Mouse (Mus musculus) liver, adult 10 weeks (tissue): ENCODE data around the gene Ppia. TPM values are rescaled to one million over a fixed set of nuclear protein-coding genes. Genes with fewer than 3 reads are reported as not detected.

ENCODE experiments used
- polyA plus RNA-seq: library from polyadenylated mRNA; stranded (reverse); fragments of 350-450 nt; fragmentation: Illumina TruSeq; extraction: RNeasy Lipid Tissue Mini Kit (QIAGEN cat#74804); gene quantifications from one replicate; pipeline ENCODE4 v1.2.3, GENCODE M21; 2014; ENCODE audit warnings: low read depth, low replicate concordance

The Ppia gene
- polyA plus RNA-seq: 924 TPM

GRCm38 (mm10) chr11:6414751-6415550, at the start of gene Ppia:
Ppia (plus strand) TSS chr11:6415443.

GRCm38 (mm10) chr11:6388726-6389413, 26.4 kb upstream of the Ppia start, which contains the start of gene Zmiz2:
Zmiz2 (plus strand) TSS chr11:6389074.

GRCm38 (mm10) chr11:6444077-6444853, 29.0 kb downstream of the Ppia start, which contains the start of gene H2afv:
H2afv (minus strand) TSS chr11:6444443.

Other genes starting within 250 kb of the Ppia start
- not detected for gene A730071L15Rik, start 215.4 kb upstream of the Ppia start, polyA plus RNA-seq
- gene Nudcd3, start 215.0 kb upstream of the Ppia start, polyA plus RNA-seq: 8.5 TPM
- not detected for gene Npc1l1, start 185.3 kb upstream of the Ppia start, polyA plus RNA-seq
- 9.1 TPM for gene Ddx56, start 147.7 kb upstream of the Ppia start, polyA plus RNA-seq
- 24.4 TPM for gene Tmed4, start 140.6 kb upstream of the Ppia start, polyA plus RNA-seq
- 25.2 TPM for gene Ogdh, start 123.8 kb upstream of the Ppia start, polyA plus RNA-seq
- gene Zmiz2, start 26.4 kb upstream of the Ppia start, polyA plus RNA-seq: 0.56 TPM
- 7.8 TPM for gene H2afv, start 29.0 kb downstream of the Ppia start, polyA plus RNA-seq
- gene Purb, start 60.5 kb downstream of the Ppia start, polyA plus RNA-seq: 25.3 TPM
- 0.11 TPM for gene Myo1g, start 105.5 kb downstream of the Ppia start, polyA plus RNA-seq
- 2.6 TPM for gene Ccm2, start 131.4 kb downstream of the Ppia start, polyA plus RNA-seq
- gene Nacad, start 190.6 kb downstream of the Ppia start, polyA plus RNA-seq: not detected
- 2.3 TPM for gene Tbrg4, start 210.6 kb downstream of the Ppia start, polyA plus RNA-seq
- not detected for gene Wap, start 223.2 kb downstream of the Ppia start, polyA plus RNA-seq
- not detected for gene Ramp3, start 243.1 kb downstream of the Ppia start, polyA plus RNA-seq